Mouse (Mus musculus): ENCODE results near the gene Thbs2.

DNA sequence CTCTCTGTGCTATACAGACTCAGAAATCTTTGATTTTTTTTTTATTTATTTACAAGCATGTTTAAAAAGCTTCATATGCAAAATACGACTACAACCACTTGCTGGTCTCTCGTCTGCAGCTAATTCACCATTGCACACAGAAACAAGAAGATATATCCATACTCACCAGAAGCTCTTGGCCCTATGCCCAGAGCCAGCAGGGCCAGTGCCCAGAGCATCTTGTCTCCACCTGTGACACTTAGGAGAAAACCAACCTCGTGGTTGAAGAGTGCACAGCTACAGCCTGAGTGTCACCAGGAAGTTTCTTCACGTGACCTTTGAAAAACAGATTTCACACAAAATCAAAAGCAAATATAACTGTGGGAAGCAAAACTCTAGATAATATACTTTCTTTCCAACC, 2.8 kb downstream of the Thbs2 start:
- TF ChIP-seq CTCF (IDR thresholded peaks at IDR 0.05; ENCODE audit: borderline replicate concordance, insufficient read depth, low read depth, low read length) = no peak
- TF ChIP-seq POLR2A (IDR thresholded peaks at IDR 0.05; ENCODE audit: borderline replicate concordance, insufficient read depth, low read length) = no peak

Measured in cerebellum, adult 2 months (tissue).